18 mouse cellular contexts compared by ENCODE assay signal in the genomic region with DNA sequence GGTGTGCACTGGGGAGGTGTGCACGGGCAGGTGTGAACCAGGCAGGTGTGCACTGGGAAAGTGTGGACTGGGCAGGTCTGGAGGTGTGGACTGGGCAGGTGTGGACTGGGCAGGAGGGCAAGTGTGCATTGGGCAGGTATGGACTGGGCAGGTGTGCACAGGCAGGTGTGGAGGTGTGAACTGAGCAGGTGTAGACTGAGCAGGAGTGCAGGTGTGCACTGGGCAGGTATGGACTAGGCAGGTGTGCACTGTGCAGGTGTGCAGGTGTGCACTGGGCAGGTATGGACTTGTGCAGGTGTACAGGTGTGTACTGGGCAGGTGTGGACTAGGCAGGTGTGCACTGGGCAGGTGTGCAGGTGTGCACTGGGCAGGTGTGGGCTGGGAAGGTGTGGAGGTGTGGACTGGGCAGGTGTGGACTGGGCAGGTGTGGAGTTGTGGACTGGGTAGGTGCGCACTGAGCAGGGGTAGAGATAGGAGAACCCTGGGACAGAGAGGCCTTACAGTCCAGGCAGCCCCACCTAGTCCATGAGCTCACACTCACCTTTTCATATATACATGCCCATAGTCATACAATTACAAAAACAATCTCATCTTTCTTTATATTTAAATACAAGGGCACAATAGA. TPM values are rescaled to one million over a fixed set of nuclear protein-coding genes. Genes with fewer than 3 reads are reported as not detected.
DNase-seq lines count a peak whose midpoint lies in the region; ATAC-seq and TF ChIP-seq lines count a peak whose summit lies in the region.
"Had no signal": no experiment of that assay in that cellular context is flagged by ENCODE, and none has a peak within 500 bp of the region (broad histone marks: within the 10 kb centered on the region; RNA-seq: fewer than 3 reads in every experiment).

No protein-coding gene starts in this region.

- H3K27me3 ChIP-seq in hindbrain, embryonic 11.5 days (ENCODE audit: control insufficient read depth, insufficient read depth, low read length): no peaks in the 10 kb centered on the region
- no peaks in the 10 kb centered on the region for H3K27me3 ChIP-seq in hindbrain, embryonic 10.5 days (ENCODE audit: insufficient read depth, poor library complexity, severe bottlenecking)
- peaks cover 5% of the 10 kb centered on the region; the same call in 1 of the 2 replicates for H3K27me3 ChIP-seq in G1E (ENCODE audit: insufficient read depth, low read length)
- no peaks in the 10 kb centered on the region for H3K27me3 ChIP-seq in midbrain, embryonic 13.5 days
- H3K27me3 ChIP-seq: intestine, embryonic 15.5 days had no signal

- 94% methylated on average over 2 of the region's 2 CpGs for WGBS in hindbrain, embryonic 11.5 days
- 99% methylated on average over 2 of the region's 2 CpGs for WGBS in hindbrain, embryonic 10.5 days
- WGBS in midbrain, embryonic 13.5 days: 95% methylated on average over 2 of the region's 2 CpGs

- no peak for TF ChIP-seq CTCF in G1E (IDR thresholded peaks at IDR 0.05; ENCODE audit: low read depth, low read length)

- H3K9me3 ChIP-seq in hindbrain, embryonic 11.5 days (ENCODE audit: control insufficient read depth, low read length): peaks cover 3% of the 10 kb centered on the region; the same call in 1 of the 2 replicates
- H3K9me3 ChIP-seq in hindbrain, embryonic 10.5 days: 0 out of 2 replicates have a peak, but pooled peaks cover 4% of the 10 kb centered on the region
- H3K9me3 ChIP-seq in G1E (replicated peaks): peaks cover 69% of the 10 kb centered on the region
- H3K9me3 ChIP-seq in midbrain, embryonic 13.5 days: no peaks in the 10 kb centered on the region
- H3K9me3 ChIP-seq: intestine, embryonic 15.5 days had no signal

- peak; percentile 35; the same call in 1 of the 2 replicates for ATAC-seq in hindbrain, embryonic 11.5 days (ENCODE audit: low FRiP score)
- ATAC-seq in G1E (ENCODE audit: extremely low read depth, insufficient number of reproducible peaks, low FRiP score, poor library complexity, severe bottlenecking): no peak
- ATAC-seq in erythroid progenitor cell, adult 5-6 weeks (replicated peaks; ENCODE audit: low FRiP score, poor library complexity, severe bottlenecking): peak; percentile 30; the same call in 1 of the 2 replicates
- peak; percentile 52 for ATAC-seq in midbrain, embryonic 13.5 days
- ATAC-seq in monocyte, adult 5-6 weeks (replicated peaks; ENCODE audit: insufficient number of reproducible peaks, low FRiP score, low TSS enrichment, poor library complexity, severe bottlenecking): no peak
- ATAC-seq: CD4-positive, CD25-positive, alpha-beta regulatory T cell, adult 4 months; intestine, embryonic 15.5 days; Patski had no signal

- H3K9ac ChIP-seq in hindbrain, embryonic 11.5 days (ENCODE audit: low read depth, low read length): no peak overlapping the region
- no peak overlapping the region for H3K9ac ChIP-seq in midbrain, embryonic 13.5 days (replicated peaks)
- H3K9ac ChIP-seq: intestine, embryonic 15.5 days had no signal

- no peaks in the 10 kb centered on the region for H3K4me1 ChIP-seq in hindbrain, embryonic 11.5 days (replicated peaks; ENCODE audit: control insufficient read depth, insufficient read depth, low read length)
- peaks cover 7% of the 10 kb centered on the region; the same call in 1 of the 2 replicates for H3K4me1 ChIP-seq in hindbrain, embryonic 10.5 days (replicated peaks)
- no peaks in the 10 kb centered on the region for H3K4me1 ChIP-seq in G1E (ENCODE audit: insufficient read depth, low read depth, low read length)
- peaks cover 4% of the 10 kb centered on the region; the same call in 1 of the 2 replicates for H3K4me1 ChIP-seq in midbrain, embryonic 13.5 days (replicated peaks)
- H3K4me1 ChIP-seq: intestine, embryonic 15.5 days had no signal

- no peak for DNase-seq in hindbrain, embryonic 11.5 days (ENCODE audit: low spot score)
- DNase-seq in hindbrain, embryonic 10.5 days (ENCODE audit: low spot score): no peak
- DNase-seq in G1E (ENCODE audit: low spot score): no peak
- no peak for DNase-seq in left cerebral cortex, adult 11 months (ENCODE audit: low spot score)
- DNase-seq: adrenal gland, adult 2 months; kidney, postnatal 36 days; lung, adult 2 months; thymus, adult 2 months had no signal

- H3K4me2 ChIP-seq in hindbrain, embryonic 11.5 days (replicated peaks; ENCODE audit: low read depth, low read length): no peak overlapping the region
- H3K4me2 ChIP-seq in midbrain, embryonic 13.5 days (replicated peaks): no peak overlapping the region
- H3K4me2 ChIP-seq: intestine, embryonic 15.5 days had no signal

- H3K27ac ChIP-seq in hindbrain, embryonic 11.5 days (ENCODE audit: low read depth, low read length): no peak overlapping the region
- H3K27ac ChIP-seq in hindbrain, embryonic 10.5 days: no peak overlapping the region
- no peak overlapping the region for H3K27ac ChIP-seq in midbrain, embryonic 13.5 days
- H3K27ac ChIP-seq: intestine, embryonic 15.5 days; left cerebral cortex, adult 2 months had no signal

- no peak overlapping the region for H3K4me3 ChIP-seq in hindbrain, embryonic 11.5 days (ENCODE audit: low read depth, low read length)
- H3K4me3 ChIP-seq in hindbrain, embryonic 10.5 days: no peak overlapping the region
- peak overlapping the region; percentile 44 for H3K4me3 ChIP-seq in G1E (ENCODE audit: low read depth, low read length)
- H3K4me3 ChIP-seq in midbrain, embryonic 13.5 days (replicated peaks): no peak overlapping the region
- H3K4me3 ChIP-seq: erythroblast, embryonic 14.5 days; intestine, embryonic 15.5 days; left cerebral cortex, adult 2 months had no signal

- no peaks in the 10 kb centered on the region for H3K36me3 ChIP-seq in hindbrain, embryonic 11.5 days (ENCODE audit: control insufficient read depth, insufficient read depth, low read length)
- no peaks in the 10 kb centered on the region for H3K36me3 ChIP-seq in hindbrain, embryonic 10.5 days
- no peaks in the 10 kb centered on the region for H3K36me3 ChIP-seq in G1E (replicated peaks)
- H3K36me3 ChIP-seq in midbrain, embryonic 13.5 days: no peaks in the 10 kb centered on the region
- H3K36me3 ChIP-seq: intestine, embryonic 15.5 days had no signal

RNA-seq across cellular contexts. Expression of gene 4930470P17Rik, which starts 31.3 kb away (rescaled TPM):
- polyA plus RNA-seq in hindbrain, embryonic 11.5 days (2014; fragmentation: Nextera tagmentation; extraction: Ambion mirVana): not detected in 2 replicates
- polyA plus RNA-seq in hindbrain, embryonic 10.5 days (2016; fragmentation: Nextera tagmentation; extraction: Ambion mirVana): not detected in 2 replicates
- not detected in 2 replicates for total RNA-seq in G1E (2014; fragmentation: Nextera tagmentation)
- not detected in 2 replicates for total RNA-seq in G1E (2017)
- polyA plus RNA-seq in G1E (2012): not detected in 2 replicates
- not detected in 2 replicates for total RNA-seq in erythroid progenitor cell, adult 5-6 weeks (2015; ENCODE audit: low replicate concordance)
- not detected in 2 replicates for total RNA-seq in erythroid progenitor cell, adult 5-6 weeks (2017; ENCODE audit: low replicate concordance)
- not detected in 2 replicates for polyA plus RNA-seq in midbrain, embryonic 13.5 days (2015; fragmentation: Nextera tagmentation; extraction: Ambion mirVana)
- not detected in 3 replicates for total RNA-seq in monocyte, adult 5-6 weeks (2017)
- total RNA-seq: adrenal gland, adult 2 months; left cerebral cortex, adult 2 months had no signal
- polyA plus RNA-seq: adrenal gland, adult 2 months; CD4-positive, CD25-positive, alpha-beta regulatory T cell, adult 4 months; erythroblast, embryonic 14.5 days; heart, embryonic 14.5 days; intestine, embryonic 15.5 days; lung, adult 2 months; Patski; small intestine, adult 2 months; thymus, adult 2 months had no signal

Comparison
In these comparisons a context has a peak if more than half of its experiments do, and no peak if none do; other contexts are left out.
1. ATAC-seq: peak in hindbrain, embryonic 11.5 days (single experiment), erythroid progenitor cell, adult 5-6 weeks (single experiment) and midbrain, embryonic 13.5 days (single experiment); none in G1E (single experiment) and monocyte, adult 5-6 weeks (single experiment).